Mouse (Mus musculus): ENCODE results near the gene Mgat4a.

The Mgat4a gene

GRCm38 (mm10) chr1:37457546-37457945 lies 83.3 kb downstream of the Mgat4a start:
- DNase-seq: no peak

DNA sequence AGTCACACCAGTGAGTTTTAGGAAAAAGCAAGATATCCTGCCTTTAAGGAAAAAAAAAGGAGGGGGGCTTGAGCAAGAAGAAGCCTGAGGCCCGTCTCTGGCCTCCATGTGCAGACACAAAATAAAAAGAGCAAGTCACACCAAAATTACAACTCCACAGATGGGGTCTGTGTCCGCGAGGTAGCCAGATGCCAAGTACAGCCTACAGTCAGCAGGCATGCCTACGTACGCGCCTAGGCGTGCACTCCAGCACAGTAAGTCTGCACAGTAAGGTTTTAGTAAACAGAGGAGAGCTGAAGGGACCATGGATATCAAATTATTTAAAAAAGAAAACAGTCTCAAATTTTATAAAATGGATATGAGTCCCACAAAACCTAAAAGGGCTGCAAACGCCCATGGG lies 89.5 kb downstream of the Mgat4a start:
- DNase-seq: no peak

DNA sequence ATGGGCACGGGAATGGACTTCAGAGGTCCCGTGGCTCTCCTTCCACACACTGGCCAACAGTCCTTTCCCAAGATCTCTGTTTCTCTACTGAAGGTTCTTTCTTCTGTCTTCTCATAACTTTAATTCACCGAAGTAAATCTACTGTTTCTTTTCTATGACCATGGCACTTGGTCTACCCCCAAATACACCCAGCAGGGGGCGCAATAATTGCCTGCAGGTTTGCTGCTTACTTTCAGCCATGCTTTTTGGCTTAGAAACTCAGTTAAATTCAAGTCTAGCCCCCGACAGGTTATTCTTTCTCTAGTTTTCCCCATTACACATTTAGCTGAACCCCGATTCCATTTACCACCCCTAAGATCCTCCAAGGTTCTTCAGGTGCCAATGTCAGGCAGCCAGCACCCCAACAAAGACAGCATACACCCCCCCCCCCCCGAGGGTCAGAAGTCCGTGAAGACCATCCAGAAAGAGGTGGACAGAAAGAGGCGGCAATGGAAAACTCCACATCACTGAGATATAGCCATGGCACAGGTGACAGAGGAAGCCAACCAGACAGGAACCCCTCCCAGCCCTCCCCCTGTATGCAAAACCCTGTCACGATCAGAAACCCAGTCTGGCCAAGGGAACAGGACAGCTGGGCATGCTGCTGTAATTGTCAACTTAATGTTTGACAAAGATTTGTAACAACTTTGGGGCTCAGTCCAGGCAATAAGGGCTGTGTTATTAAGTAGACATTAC lies 92.3 kb downstream of the Mgat4a start:
- DNase-seq: peak; percentile 52

- no peak for DNase-seq
Observed at GRCm38 (mm10) chr1:37442848-37443835, 97.7 kb downstream of the Mgat4a start.

DNA sequence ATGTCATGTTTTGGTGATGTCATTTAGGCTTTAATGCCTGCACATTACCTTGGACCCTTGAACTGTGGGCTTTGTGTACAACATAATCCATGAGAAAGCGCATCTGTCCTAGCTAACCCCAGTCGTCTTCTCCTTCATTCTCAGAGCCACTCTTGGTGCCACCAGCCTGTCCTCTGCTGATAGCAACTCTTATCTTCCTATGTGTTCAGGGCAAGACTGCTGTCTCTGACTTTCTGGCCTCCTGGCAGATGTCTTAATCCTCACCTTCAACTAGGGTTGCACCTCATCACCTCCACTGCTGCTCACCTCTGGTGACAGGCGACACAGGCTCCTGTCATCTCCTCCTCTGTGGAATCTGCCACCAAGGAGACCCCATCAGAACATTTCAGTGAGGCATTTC lies 104.4 kb downstream of the Mgat4a start:
- no peak for DNase-seq

DNA sequence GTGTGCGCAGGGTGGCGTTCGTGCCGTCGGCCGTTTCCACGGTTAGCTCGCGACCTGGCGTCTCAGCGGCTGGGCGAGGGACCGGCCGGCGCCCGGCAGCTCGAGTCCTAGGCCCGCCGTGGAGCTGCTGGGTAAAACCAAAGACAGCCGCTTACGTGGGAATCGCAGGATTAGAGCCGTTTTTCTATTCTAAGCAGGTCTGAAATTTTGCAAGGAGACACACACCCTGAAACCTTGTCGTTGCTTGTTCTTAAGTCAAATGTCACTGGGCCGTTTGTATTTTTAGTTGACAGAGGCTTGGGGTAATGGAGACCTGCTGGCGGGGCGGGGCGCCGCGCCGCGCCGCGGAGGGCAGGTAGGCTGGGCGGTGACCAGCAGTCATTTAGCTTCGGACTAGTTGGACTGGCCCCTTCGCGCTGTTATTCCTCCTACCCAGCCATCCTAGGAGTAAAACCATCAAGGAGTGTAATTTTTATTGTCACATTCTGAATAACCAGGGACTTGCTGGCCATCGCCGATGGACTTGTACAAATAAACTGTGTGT lies 110.4 kb downstream of the Mgat4a start:
- peak; percentile 49 for DNase-seq

DNA sequence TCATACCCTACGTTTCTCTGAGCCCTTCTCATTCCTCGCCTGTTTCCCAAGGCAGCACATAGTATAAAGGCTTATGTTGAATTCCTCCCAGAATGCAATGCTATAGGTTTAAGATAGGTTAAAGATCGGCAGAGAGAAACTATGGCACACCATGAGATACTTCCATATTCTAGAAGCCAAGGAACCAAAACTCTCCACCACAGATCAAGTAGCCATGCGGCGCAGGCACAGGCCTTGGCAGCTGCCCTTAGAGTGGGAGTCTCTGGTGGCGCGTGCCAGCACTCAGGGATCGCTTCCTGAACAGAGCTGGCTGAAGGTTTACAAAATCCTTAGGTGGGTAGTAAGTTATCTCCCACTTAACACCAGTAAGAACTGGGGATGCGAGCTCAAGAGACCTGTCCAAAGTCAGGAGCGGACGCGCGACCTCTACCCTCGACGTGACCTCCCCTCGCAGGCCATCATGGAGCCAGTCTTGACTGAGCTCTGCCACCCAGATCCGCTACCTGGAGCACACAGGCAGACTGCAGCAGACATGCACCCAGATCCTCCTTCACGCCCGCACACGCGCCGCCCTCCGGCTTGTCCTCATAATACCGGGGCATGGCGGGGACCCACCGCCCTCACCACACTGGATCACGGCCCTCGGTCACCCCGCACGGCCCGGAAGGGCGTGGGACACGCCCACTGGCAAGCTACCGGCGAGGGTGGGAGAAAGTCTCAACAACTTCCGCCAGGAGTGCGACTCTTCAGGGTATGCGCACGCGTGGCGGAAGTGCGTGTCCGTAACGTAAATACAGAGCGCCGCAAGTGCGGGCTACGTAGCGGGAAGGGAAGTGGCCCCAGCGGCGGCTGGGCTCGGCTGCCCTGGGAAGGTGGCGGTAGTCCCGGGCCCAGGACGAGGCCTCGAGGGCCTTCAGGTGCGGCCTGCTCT lies 111.2 kb downstream of the Mgat4a start, which contains the start of the genes Coa5 and Unc50:
Gene Coa5, minus strand, starts transcription at position 738 of the 931 bp plus-strand sequence.
Gene Unc50, plus strand, starts transcription at position 774 of the 931 bp plus-strand sequence.
- peak; percentile 97 for DNase-seq

DNA sequence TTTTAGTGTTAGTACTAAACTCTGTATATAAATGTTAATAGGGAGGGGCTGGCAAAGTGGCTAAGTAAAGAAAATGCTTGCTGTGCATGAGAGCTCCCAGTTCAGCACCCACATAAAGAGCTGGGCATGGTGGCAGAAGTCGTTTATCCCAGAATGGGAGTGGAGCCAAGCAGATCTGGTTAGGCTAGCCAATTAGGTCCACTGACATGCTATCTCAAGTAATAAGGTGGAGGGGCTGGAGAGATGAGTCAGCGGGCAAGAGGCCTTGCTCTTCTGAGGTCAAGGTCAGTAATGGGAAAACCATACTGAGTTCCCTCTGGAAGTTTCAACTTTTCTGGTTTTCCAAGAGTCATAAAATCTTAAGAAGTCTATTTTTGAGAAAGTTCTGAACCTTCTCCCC lies 111.9 kb downstream of the Mgat4a start:
- DNase-seq: no peak

DNA sequence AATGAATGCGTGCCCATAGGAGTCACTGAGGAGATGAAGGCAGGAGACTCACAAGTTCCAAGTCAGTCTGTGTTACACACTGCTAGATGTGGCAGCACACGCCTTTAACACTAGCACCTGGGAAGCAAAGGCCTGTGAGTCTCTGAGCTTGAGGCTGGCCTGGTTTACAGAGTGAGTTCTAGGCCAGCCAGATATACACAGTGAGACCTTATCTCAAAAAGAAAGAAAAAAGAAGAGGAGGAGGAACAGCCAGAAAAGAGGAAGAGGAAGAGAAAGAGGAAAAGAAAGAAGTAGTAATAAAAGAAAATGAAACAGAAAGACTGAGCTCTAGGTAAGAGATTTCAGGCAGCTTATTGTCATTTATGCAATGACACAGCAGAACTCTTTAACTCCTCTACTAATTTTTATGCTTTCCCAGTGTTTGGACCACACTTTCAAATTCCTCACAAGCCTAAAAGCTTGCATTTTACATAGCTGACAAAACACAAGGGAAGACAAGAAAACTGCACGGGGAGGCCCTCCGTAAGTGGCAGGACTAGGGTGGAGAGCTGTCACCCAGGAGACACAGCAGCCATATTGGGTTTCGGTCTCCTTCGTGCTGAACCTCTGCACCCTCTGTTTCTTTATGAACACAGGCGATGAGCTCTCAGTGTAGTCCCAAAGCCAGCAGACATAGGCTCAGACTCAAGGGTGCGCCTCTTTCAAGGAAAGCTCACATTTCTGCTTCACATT lies 113.5 kb downstream of the Mgat4a start:
- no peak for DNase-seq

DNA sequence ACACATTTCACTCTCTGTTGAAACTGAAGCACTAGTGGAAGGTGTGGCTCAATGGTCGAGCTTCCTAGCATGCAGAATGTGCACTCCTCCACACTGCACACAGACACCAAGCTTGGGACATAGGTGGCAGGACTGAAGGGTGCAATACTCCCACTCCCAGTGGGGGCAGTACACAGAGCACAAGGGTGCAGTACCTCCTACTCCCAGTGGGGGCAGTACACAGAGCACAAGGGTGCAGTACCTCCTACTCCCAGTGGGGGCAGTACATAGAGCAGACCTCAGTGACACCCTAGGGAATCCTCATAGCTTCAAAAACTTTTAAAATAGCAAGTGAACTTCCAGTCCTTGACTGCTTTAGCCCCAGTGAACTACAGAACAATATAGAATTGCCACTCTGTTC lies 121.4 kb downstream of the Mgat4a start:
- DNase-seq: peak; percentile 36

- DNase-seq: no peak
Observed at GRCm38 (mm10) chr1:37415394-37415793, 125.4 kb downstream of the Mgat4a start.

- no peak for DNase-seq
Observed at GRCm38 (mm10) chr1:37409647-37410046, 131.2 kb downstream of the Mgat4a start.

DNA sequence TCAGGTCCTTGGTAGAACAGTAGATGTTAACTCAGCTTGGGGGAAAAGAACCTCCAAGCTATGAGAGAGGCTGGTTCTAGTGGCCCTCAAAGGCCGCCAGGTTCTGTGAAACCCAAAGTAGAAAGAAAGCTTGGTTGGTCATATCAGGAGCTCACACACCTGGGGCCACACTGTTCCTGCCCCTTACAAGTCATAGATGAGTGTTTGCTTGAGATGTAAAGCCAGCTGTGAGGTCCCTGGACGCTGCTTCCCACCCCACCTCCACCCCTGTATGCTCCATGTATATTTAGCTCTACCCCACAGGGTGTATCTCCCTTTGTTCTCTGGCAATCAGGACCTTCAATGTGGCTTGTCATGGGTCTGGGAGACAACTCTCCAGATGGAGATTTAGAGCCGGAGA lies 132.1 kb downstream of the Mgat4a start:
- no peak for DNase-seq

DNA sequence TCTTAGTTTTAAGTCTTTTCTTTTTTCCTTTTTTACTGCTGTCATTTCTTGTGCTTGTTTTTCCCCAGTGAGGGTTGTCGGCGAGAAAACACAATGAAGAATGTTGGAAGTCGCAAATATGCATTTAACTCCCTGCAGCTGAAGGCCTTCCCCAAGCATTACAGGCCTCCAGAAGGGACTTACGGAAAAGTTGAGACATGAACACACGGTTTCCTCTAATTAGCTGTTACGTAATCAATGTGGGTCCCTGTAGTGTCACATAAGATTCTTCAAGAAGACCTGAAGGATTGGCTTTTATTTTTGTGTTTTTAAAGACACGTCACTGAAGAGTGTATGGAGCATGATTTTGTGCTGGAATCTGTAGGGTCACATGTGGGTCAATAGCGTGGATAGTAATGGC lies 132.8 kb downstream of the Mgat4a start:
- no peak for DNase-seq

DNA sequence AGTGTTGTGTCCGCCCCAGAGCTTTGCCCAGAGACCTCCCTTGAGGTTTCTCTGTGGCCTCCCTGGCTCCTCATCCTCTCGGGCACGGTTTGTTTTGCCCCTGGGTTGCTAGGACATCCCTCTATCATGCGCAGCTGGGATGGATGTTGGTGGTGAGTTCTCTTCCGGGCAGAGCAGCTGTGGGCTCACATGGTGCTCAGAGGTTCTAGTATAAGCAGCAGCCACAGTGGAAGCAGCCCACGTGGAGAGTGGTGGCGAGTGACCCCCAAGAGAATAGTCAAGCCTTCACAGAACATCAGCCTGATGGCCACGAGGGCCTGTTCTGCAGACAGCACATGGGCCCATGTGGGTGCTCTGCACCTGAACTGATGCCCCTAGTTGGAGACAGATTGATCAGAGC lies 133.6 kb downstream of the Mgat4a start:
- DNase-seq: no peak

GRCm38 (mm10) chr1:37405137-37405536 lies 135.7 kb downstream of the Mgat4a start:
- no peak for DNase-seq

DNA sequence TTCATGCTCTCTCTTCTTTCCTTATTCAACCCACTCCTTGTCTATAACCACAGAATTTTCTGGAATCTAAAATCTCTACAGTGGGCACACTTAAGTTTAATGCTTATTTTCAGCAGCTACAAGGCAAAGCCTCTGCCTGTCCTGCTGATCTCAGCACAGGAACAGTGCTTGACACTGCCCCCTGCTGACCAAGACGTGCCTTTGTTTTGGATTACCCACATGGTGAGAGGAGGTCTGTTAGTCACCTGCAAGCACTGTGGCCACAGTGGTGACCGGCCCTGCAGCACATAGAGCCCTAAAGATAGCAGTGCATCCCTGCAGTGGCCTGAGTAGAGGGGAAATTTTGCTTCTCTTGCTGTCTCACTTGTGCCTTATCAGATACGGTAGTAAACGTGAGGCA lies 139.1 kb downstream of the Mgat4a start:
- DNase-seq: peak; percentile 62

GRCm38 (mm10) chr1:37399734-37400133 lies 141.1 kb downstream of the Mgat4a start:
- no peak for DNase-seq

- no peak for DNase-seq
Observed at GRCm38 (mm10) chr1:37398961-37399360, 141.9 kb downstream of the Mgat4a start.

DNA sequence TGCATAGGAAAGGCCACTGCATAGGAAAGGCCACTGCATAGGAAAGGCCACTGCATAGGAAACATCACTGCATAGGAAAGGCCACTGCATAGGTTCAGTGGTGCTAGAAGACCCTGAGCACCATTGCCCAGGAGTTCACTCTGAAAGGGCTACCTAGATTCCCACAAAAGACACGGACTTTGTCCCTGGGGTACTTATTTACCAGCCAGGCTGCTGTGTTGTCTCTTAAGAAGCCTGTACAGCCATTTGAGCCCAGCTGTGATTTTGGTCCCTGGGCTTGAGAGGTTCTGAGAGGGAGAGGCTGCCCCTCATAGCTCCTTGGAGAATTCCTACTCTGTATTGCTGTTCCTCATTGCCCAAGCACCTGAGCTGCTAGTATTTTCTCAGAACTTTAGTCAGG lies 144.3 kb downstream of the Mgat4a start:
- peak; percentile 38 for DNase-seq

DNA sequence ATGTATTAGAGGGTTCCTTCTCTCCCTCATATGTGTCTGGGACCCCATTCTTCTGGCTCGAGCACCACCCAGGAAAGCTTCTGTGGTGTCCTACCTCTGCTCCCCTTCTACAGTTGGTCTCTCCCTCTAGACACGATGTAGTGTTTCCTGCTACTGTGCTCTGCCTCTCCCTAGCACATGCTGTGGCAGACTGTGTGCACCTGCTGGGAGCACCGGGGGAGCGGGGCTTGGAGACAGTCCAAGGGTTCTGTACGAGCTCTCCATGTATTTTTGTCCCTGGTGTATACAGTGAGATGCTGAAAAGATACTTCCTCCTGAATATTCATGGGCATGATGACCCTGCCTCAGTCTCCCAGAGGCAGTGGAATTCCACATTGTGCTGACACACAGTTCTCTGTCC lies 147.6 kb downstream of the Mgat4a start:
- no peak for DNase-seq
